Mouse (Mus musculus): ENCODE data around the gene Thsd7a. TPM values are rescaled to one million over a fixed set of nuclear protein-coding genes. Genes with fewer than 3 reads are reported as not detected.

Gene Thsd7a
- polyA plus RNA-seq, 2 experiments: 0.08 to 0.41 TPM

DNA sequence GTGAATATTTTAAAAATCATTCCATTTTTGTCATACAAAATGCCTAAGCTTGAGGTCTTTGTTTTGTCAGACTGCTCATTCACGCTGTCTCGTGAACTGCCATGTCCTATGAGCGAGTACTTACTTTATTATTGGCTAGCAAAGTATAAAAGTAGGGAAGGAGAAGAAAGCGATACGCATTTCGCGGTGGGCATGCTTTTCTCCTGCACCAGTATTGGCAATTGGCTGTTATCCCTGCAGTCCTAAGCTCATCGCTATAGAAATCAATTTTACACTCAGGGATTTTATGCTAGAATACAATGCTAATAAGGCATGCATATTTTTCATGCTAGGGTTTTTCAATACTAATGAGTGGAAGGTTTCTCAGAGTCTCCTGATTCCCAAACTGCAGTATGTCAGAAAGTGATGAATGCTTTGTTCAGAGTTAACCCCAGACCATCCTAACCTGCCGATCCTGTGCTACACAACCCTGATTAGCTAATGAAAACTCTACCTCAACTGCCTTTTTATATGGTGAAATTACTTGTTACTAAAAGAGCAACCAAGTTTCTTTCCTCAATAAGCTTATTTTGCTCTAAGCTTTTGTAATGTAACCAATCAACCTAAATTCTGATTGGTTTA lies 230.8 kb downstream of the Thsd7a start:
- Histone ChIP-seq H3K9me3 (ENCODE audit: control insufficient read depth, low read length) (no peaks in the 10 kb centered on the region), H3K4me3 (ENCODE audit: insufficient read depth in 1 of 2, low read depth in 2 of 2, low read length in 2 of 2) (no peak overlapping the region), H3K4me1 (replicated peaks; ENCODE audit: control insufficient read depth in 2 of 2, insufficient read depth in 2 of 2, low read length in 1 of 2) (no peaks in the 10 kb centered on the region), H3K27me3 (ENCODE audit: control insufficient read depth, insufficient read depth, low read length) (no peaks in the 10 kb centered on the region), H3K9ac (replicated peaks) (no peak overlapping the region), H3K27ac (no peak overlapping the region), H3K4me2 (ENCODE audit: low read depth) (no peak overlapping the region), H3K36me3 (replicated peaks; ENCODE audit: control insufficient read depth, insufficient read depth, low read depth) (no peaks in the 10 kb centered on the region)
- TF ChIP-seq EP300 (IDR thresholded peaks at IDR 0.05; ENCODE audit: low read depth) (no peak), CTCF (IDR thresholded peaks at IDR 0.05; ENCODE audit: low read depth) (no peak)
- ATAC-seq (ENCODE audit: insufficient read depth) (no peak), DNase-seq (ENCODE audit: low read depth in 3 of 3, low spot score in 3 of 3) (no peak)
- WGBS (ENCODE audit: insufficient replicate concordance): 75% methylated on average over 9 of the region's 9 CpGs

DNA sequence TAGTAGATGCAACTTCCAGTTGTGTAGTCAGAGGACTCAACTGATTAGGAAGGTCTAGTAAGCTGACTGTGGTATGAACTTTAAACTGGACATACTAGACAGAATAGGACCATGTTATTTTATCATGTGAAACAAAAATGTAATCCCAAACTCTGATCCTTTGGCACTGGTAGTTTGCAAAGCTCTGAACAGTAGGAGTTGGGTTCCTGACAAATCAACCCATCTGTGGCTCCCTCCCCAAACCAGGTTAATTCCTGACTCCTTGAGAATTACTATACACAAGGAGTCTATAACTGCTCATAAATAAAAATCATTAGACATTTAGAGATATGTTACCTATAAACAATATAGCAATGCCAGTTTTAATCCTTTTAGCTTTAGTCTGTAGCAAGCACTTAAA lies 231.5 kb downstream of the Thsd7a start:
- Histone ChIP-seq H3K4me1 (replicated peaks; ENCODE audit: control insufficient read depth in 2 of 2, insufficient read depth in 2 of 2, low read length in 1 of 2) (no peaks in the 10 kb centered on the region), H3K4me3 (ENCODE audit: insufficient read depth in 1 of 2, low read depth in 2 of 2, low read length in 2 of 2) (no peak overlapping the region), H3K27me3 (ENCODE audit: control insufficient read depth, insufficient read depth, low read length) (no peaks in the 10 kb centered on the region), H3K9me3 (ENCODE audit: control insufficient read depth, low read length) (no peaks in the 10 kb centered on the region), H3K9ac (replicated peaks) (no peak overlapping the region), H3K4me2 (ENCODE audit: low read depth) (no peak overlapping the region), H3K36me3 (replicated peaks; ENCODE audit: control insufficient read depth, insufficient read depth, low read depth) (no peaks in the 10 kb centered on the region), H3K27ac (no peak overlapping the region)
- TF ChIP-seq EP300 (IDR thresholded peaks at IDR 0.05; ENCODE audit: low read depth): no peak
- no peak for TF ChIP-seq CTCF (IDR thresholded peaks at IDR 0.05; ENCODE audit: low read depth)
- DNase-seq (ENCODE audit: low read depth in 3 of 3, low spot score in 3 of 3) (no peak), ATAC-seq (ENCODE audit: insufficient read depth) (no peak)

DNA sequence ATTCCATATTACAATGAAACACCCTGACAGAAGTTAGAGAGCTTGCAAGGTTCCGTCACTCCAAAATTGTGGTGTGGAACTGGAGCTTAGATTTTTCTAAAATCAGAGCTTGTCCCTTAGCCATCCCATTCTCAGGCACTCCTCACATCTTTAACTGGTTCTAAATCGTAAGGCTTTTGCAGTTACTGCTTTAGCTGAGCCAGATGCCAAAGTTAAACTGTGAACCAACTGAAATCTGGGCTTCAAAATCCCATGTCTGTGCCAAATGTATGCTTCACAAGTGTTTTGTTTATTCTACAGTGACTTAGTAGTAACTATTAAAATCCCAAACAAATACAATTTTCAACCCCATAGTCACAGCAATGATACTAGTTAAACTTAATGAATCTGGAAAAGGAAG lies 242.3 kb downstream of the Thsd7a start:
- no peak overlapping the region for H3K27ac ChIP-seq
- DNase-seq (ENCODE audit: low read depth in 3 of 3, low spot score in 3 of 3) (no peak), ATAC-seq (ENCODE audit: insufficient read depth) (no peak)
- TF ChIP-seq EP300 (IDR thresholded peaks at IDR 0.05; ENCODE audit: low read depth) (no peak), CTCF (IDR thresholded peaks at IDR 0.05; ENCODE audit: low read depth) (no peak)
- no peak overlapping the region for H3K9ac ChIP-seq (replicated peaks)
- WGBS (ENCODE audit: insufficient replicate concordance): 55% methylated on average over 2 of the region's 2 CpGs
- no peaks in the 10 kb centered on the region for H3K4me1 ChIP-seq (replicated peaks; ENCODE audit: control insufficient read depth in 2 of 2, insufficient read depth in 2 of 2, low read length in 1 of 2)
- H3K36me3 ChIP-seq (replicated peaks; ENCODE audit: control insufficient read depth, insufficient read depth, low read depth): no peaks in the 10 kb centered on the region
- no peak overlapping the region for H3K4me3 ChIP-seq (ENCODE audit: insufficient read depth in 1 of 2, low read depth in 2 of 2, low read length in 2 of 2)
- no peak overlapping the region for H3K4me2 ChIP-seq (ENCODE audit: low read depth)
- no peaks in the 10 kb centered on the region for H3K9me3 ChIP-seq (ENCODE audit: control insufficient read depth, low read length)
- H3K27me3 ChIP-seq (ENCODE audit: control insufficient read depth, insufficient read depth, low read length): no peaks in the 10 kb centered on the region

DNA sequence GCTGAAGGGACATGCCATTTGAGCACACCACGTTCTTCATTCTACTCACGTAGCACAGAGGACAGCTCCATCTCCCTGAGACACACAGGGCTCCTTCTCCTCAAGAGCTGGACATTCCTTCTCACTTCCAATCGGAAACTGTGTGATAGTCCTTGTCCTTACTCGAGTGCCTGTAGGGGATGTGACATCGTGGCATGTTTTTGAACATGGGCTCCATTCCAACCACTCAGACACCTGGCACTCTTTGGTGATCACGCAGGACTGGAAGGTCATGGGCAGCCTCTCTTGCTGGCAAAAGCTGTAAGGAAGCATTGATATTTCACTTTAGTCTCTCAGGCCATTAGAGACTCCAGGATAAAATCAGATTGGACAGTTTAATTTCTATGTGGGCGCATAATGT lies 245.3 kb downstream of the Thsd7a start:
- TF ChIP-seq EP300 (IDR thresholded peaks at IDR 0.05; ENCODE audit: low read depth) (no peak), CTCF (IDR thresholded peaks at IDR 0.05; ENCODE audit: low read depth) (no peak)
- no peaks in the 10 kb centered on the region for H3K4me1 ChIP-seq (replicated peaks; ENCODE audit: control insufficient read depth in 2 of 2, insufficient read depth in 2 of 2, low read length in 1 of 2)
- H3K9me3 ChIP-seq (ENCODE audit: control insufficient read depth, low read length): no peaks in the 10 kb centered on the region
- H3K4me2 ChIP-seq (ENCODE audit: low read depth): no peak overlapping the region
- H3K36me3 ChIP-seq (replicated peaks; ENCODE audit: control insufficient read depth, insufficient read depth, low read depth): no peaks in the 10 kb centered on the region
- WGBS (ENCODE audit: insufficient replicate concordance): 71% methylated on average over 7 of the region's 7 CpGs
- no peaks in the 10 kb centered on the region for H3K27me3 ChIP-seq (ENCODE audit: control insufficient read depth, insufficient read depth, low read length)
- no peak overlapping the region for H3K27ac ChIP-seq
- no peak overlapping the region for H3K9ac ChIP-seq (replicated peaks)
- H3K4me3 ChIP-seq (ENCODE audit: insufficient read depth in 1 of 2, low read depth in 2 of 2, low read length in 2 of 2): no peak overlapping the region
- ATAC-seq (ENCODE audit: insufficient read depth) (no peak), DNase-seq (ENCODE audit: low read depth in 3 of 3, low spot score in 3 of 3) (no peak)

DNA sequence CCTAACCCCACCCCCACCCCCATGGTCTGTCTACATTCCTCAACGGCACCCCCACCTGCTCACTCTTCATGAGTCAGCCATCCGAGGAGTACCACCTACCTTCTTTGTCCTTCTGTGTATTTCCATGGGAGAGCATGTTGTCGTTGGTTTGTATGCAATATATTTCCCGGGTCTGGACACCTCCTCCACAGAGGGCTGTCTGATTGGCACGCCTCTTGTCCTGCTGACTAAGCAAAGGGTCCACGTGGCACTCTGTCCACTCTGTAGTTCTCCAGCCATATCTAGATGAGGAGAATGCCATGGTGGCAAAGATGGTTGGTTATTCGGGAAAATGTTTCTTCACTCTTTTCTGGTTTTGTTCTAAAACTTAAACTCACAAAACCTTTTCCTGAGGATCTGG lies 248.3 kb downstream of the Thsd7a start:
- no peak overlapping the region for H3K9ac ChIP-seq (replicated peaks)
- no peak overlapping the region for H3K4me2 ChIP-seq (ENCODE audit: low read depth)
- no peaks in the 10 kb centered on the region for H3K4me1 ChIP-seq (replicated peaks; ENCODE audit: control insufficient read depth in 2 of 2, insufficient read depth in 2 of 2, low read length in 1 of 2)
- no peak for TF ChIP-seq CTCF (IDR thresholded peaks at IDR 0.05; ENCODE audit: low read depth)
- no peak for TF ChIP-seq EP300 (IDR thresholded peaks at IDR 0.05; ENCODE audit: low read depth)
- no peaks in the 10 kb centered on the region for H3K36me3 ChIP-seq (replicated peaks; ENCODE audit: control insufficient read depth, insufficient read depth, low read depth)
- DNase-seq (ENCODE audit: low read depth in 3 of 3, low spot score in 3 of 3): no peak
- H3K27ac ChIP-seq: no peak overlapping the region
- no peaks in the 10 kb centered on the region for H3K27me3 ChIP-seq (ENCODE audit: control insufficient read depth, insufficient read depth, low read length)
- ATAC-seq (ENCODE audit: insufficient read depth): no peak
- WGBS (ENCODE audit: insufficient replicate concordance): 55% methylated on average over 7 of the region's 7 CpGs
- no peaks in the 10 kb centered on the region for H3K9me3 ChIP-seq (ENCODE audit: control insufficient read depth, low read length)
- no peak overlapping the region for H3K4me3 ChIP-seq (ENCODE audit: insufficient read depth in 1 of 2, low read depth in 2 of 2, low read length in 2 of 2)
